Mouse (Mus musculus) cortical plate, adult 2 months (tissue): ENCODE results near the gene Nhlh2.

Source experiments
- CTCF ChIP-seq: fragments of 200-500 bp; IDR thresholded peaks from 2 replicates; pipeline ENCODE4 v1.5.1; 2011; ENCODE audit warnings: mild to moderate bottlenecking, control low read depth, low read length; ENCODE audit not compliant: insufficient read depth; ENCODE audit errors: extremely low read depth
- POLR2A ChIP-seq: fragments of 200-500 bp; IDR thresholded peaks from 2 replicates; pipeline ENCODE4 v1.6.1; 2011; ENCODE audit warnings: mild to moderate bottlenecking, low read length, control low read depth; ENCODE audit not compliant: insufficient read depth; ENCODE audit errors: extremely low read depth

- TF ChIP-seq CTCF (no peak), POLR2A (no peak)
Observed at GRCm38 (mm10) chr3:102011318-102012075, 1.6 kb downstream of the Nhlh2 start.
